Mouse (Mus musculus) right cerebral cortex, postnatal 14 days (tissue): ENCODE data around the gene Efna5.

Experiments
- DNase-seq: peaks from one replicate; pipeline ENCODE4 v3.0.0; 2022

The Efna5 gene

GRCm38 (mm10) chr17:62592436-62593074, 288.6 kb downstream of the Efna5 start:
- no peak for DNase-seq

GRCm38 (mm10) chr17:62591581-62592435, 289.3 kb downstream of the Efna5 start:
- no peak for DNase-seq

- DNase-seq: no peak
Measured at GRCm38 (mm10) chr17:62590685-62591460, 290.2 kb downstream of the Efna5 start.

- DNase-seq: no peak
Measured at GRCm38 (mm10) chr17:62580127-62580526, 301.0 kb downstream of the Efna5 start.

- DNase-seq: no peak
Measured at GRCm38 (mm10) chr17:62579618-62580017, 301.5 kb downstream of the Efna5 start.

- DNase-seq: no peak
Measured at GRCm38 (mm10) chr17:62574499-62575265, 306.4 kb downstream of the Efna5 start.

- DNase-seq: no peak
Measured at GRCm38 (mm10) chr17:62570101-62570500, 311.0 kb downstream of the Efna5 start.

- DNase-seq: no peak
Measured at GRCm38 (mm10) chr17:62568019-62568418, 313.1 kb downstream of the Efna5 start.

- no peak for DNase-seq
Measured at GRCm38 (mm10) chr17:62565632-62566031, 315.5 kb downstream of the Efna5 start.

- no peak for DNase-seq
Measured at GRCm38 (mm10) chr17:62562439-62562838, 318.7 kb downstream of the Efna5 start.

GRCm38 (mm10) chr17:62557215-62557614, 323.9 kb downstream of the Efna5 start:
- no peak for DNase-seq
